Mouse (Mus musculus): ENCODE data around the gene Nsf. TPM values are rescaled to one million over a fixed set of nuclear protein-coding genes. Genes with fewer than 3 reads are reported as not detected.

Nsf gene
- polyA plus RNA-seq, 1 experiment, result 13.2 TPM

GRCm38 (mm10) chr11:103910993-103911585 lies 42.8 kb downstream of the Nsf start:
- no peaks in the 10 kb centered on the region for H3K4me1 ChIP-seq (ENCODE audit: control insufficient read depth, insufficient read depth, low read length)
- WGBS, result 75% methylated on average over 7 of the region's 7 CpGs
- H3K27ac ChIP-seq (ENCODE audit: control insufficient read depth, insufficient read depth, low read depth, low read length, poor library complexity), result no peak overlapping the region
- no peak overlapping the region for H3K4me3 ChIP-seq (replicated peaks; ENCODE audit: control insufficient read depth, low read depth, low read length)
- no peak for TF ChIP-seq POLR2A (IDR thresholded peaks at IDR 0.05; ENCODE audit: borderline replicate concordance, control insufficient read depth, low read depth, low read length)

GRCm38 (mm10) chr11:103910531-103910930 lies 43.3 kb downstream of the Nsf start:
- H3K4me1 ChIP-seq (ENCODE audit: control insufficient read depth, insufficient read depth, low read length), result no peaks in the 10 kb centered on the region
- no peak overlapping the region for H3K4me3 ChIP-seq (replicated peaks; ENCODE audit: control insufficient read depth, low read depth, low read length)
- TF ChIP-seq CTCF (IDR thresholded peaks at IDR 0.05; ENCODE audit: control insufficient read depth, insufficient read depth, low read length) (no peak), POLR2A (IDR thresholded peaks at IDR 0.05; ENCODE audit: borderline replicate concordance, control insufficient read depth, low read depth, low read length) (no peak)
- WGBS, result 94% methylated on average over 11 of the region's 11 CpGs
- no peak overlapping the region for H3K27ac ChIP-seq (ENCODE audit: control insufficient read depth, insufficient read depth, low read depth, low read length, poor library complexity)

GRCm38 (mm10) chr11:103909809-103910208 lies 44.0 kb downstream of the Nsf start:
- Histone ChIP-seq H3K27ac (ENCODE audit: control insufficient read depth, insufficient read depth, low read depth, low read length, poor library complexity) (no peak overlapping the region), H3K4me1 (ENCODE audit: control insufficient read depth, insufficient read depth, low read length) (no peaks in the 10 kb centered on the region), H3K4me3 (replicated peaks; ENCODE audit: control insufficient read depth, low read depth, low read length) (no peak overlapping the region)
- 95% methylated on average over 11 of the region's 11 CpGs for WGBS
- TF ChIP-seq CTCF (IDR thresholded peaks at IDR 0.05; ENCODE audit: control insufficient read depth, insufficient read depth, low read length) (no peak), POLR2A (IDR thresholded peaks at IDR 0.05; ENCODE audit: borderline replicate concordance, control insufficient read depth, low read depth, low read length) (no peak)

- Histone ChIP-seq H3K4me3 (replicated peaks; ENCODE audit: control insufficient read depth, low read depth, low read length) (no peak overlapping the region), H3K4me1 (ENCODE audit: control insufficient read depth, insufficient read depth, low read length) (no peaks in the 10 kb centered on the region), H3K27ac (ENCODE audit: control insufficient read depth, insufficient read depth, low read depth, low read length, poor library complexity) (no peak overlapping the region)
- 88% methylated on average over 12 of the region's 12 CpGs for WGBS
- TF ChIP-seq POLR2A (IDR thresholded peaks at IDR 0.05; ENCODE audit: borderline replicate concordance, control insufficient read depth, low read depth, low read length) (no peak), CTCF (IDR thresholded peaks at IDR 0.05; ENCODE audit: control insufficient read depth, insufficient read depth, low read length) (no peak)
Measured at GRCm38 (mm10) chr11:103909396-103909795, 44.5 kb downstream of the Nsf start.

GRCm38 (mm10) chr11:103906051-103906719 lies 47.7 kb downstream of the Nsf start:
- H3K27ac ChIP-seq (ENCODE audit: control insufficient read depth, insufficient read depth, low read depth, low read length, poor library complexity), result no peak overlapping the region
- 90% methylated on average over 7 of the region's 7 CpGs for WGBS
- no peaks in the 10 kb centered on the region for H3K4me1 ChIP-seq (ENCODE audit: control insufficient read depth, insufficient read depth, low read length)
- no peak overlapping the region for H3K4me3 ChIP-seq (replicated peaks; ENCODE audit: control insufficient read depth, low read depth, low read length)
- no peak for TF ChIP-seq CTCF (IDR thresholded peaks at IDR 0.05; ENCODE audit: control insufficient read depth, insufficient read depth, low read length)
- TF ChIP-seq POLR2A (IDR thresholded peaks at IDR 0.05; ENCODE audit: borderline replicate concordance, control insufficient read depth, low read depth, low read length), result no peak

GRCm38 (mm10) chr11:103905506-103905905 lies 48.4 kb downstream of the Nsf start:
- Histone ChIP-seq H3K27ac (ENCODE audit: control insufficient read depth, insufficient read depth, low read depth, low read length, poor library complexity) (no peak overlapping the region), H3K4me3 (replicated peaks; ENCODE audit: control insufficient read depth, low read depth, low read length) (no peak overlapping the region), H3K4me1 (ENCODE audit: control insufficient read depth, insufficient read depth, low read length) (no peaks in the 10 kb centered on the region)
- 77% methylated on average over 9 of the region's 9 CpGs for WGBS
- no peak for TF ChIP-seq CTCF (IDR thresholded peaks at IDR 0.05; ENCODE audit: control insufficient read depth, insufficient read depth, low read length)
- no peak for TF ChIP-seq POLR2A (IDR thresholded peaks at IDR 0.05; ENCODE audit: borderline replicate concordance, control insufficient read depth, low read depth, low read length)

- no peak for TF ChIP-seq CTCF (IDR thresholded peaks at IDR 0.05; ENCODE audit: control insufficient read depth, insufficient read depth, low read length)
- TF ChIP-seq POLR2A (IDR thresholded peaks at IDR 0.05; ENCODE audit: borderline replicate concordance, control insufficient read depth, low read depth, low read length), result no peak
- WGBS, result 80% methylated on average over 4 of the region's 4 CpGs
- no peak overlapping the region for H3K27ac ChIP-seq (ENCODE audit: control insufficient read depth, insufficient read depth, low read depth, low read length, poor library complexity)
- H3K4me1 ChIP-seq (ENCODE audit: control insufficient read depth, insufficient read depth, low read length), result no peaks in the 10 kb centered on the region
- H3K4me3 ChIP-seq (replicated peaks; ENCODE audit: control insufficient read depth, low read depth, low read length), result no peak overlapping the region
Measured at GRCm38 (mm10) chr11:103901581-103901966, 52.3 kb downstream of the Nsf start.

GRCm38 (mm10) chr11:103900803-103901580 lies 52.9 kb downstream of the Nsf start:
- Histone ChIP-seq H3K4me3 (replicated peaks; ENCODE audit: control insufficient read depth, low read depth, low read length) (no peak overlapping the region), H3K27ac (ENCODE audit: control insufficient read depth, insufficient read depth, low read depth, low read length, poor library complexity) (no peak overlapping the region), H3K4me1 (ENCODE audit: control insufficient read depth, insufficient read depth, low read length) (no peaks in the 10 kb centered on the region)
- WGBS, result 86% methylated on average over 20 of the region's 20 CpGs
- no peak for TF ChIP-seq CTCF (IDR thresholded peaks at IDR 0.05; ENCODE audit: control insufficient read depth, insufficient read depth, low read length)
- TF ChIP-seq POLR2A (IDR thresholded peaks at IDR 0.05; ENCODE audit: borderline replicate concordance, control insufficient read depth, low read depth, low read length), result no peak

All from bone marrow, adult 2 months (tissue).